Mouse (Mus musculus) cerebellum, adult 2 months (tissue): ENCODE measurements around the gene 1500011B03Rik.

Experiments used
- CTCF ChIP-seq: fragments of 200-500 bp; IDR thresholded peaks from 2 replicates; pipeline ENCODE4 v1.5.1; 2011; ENCODE audit warnings: low read depth, mild to moderate bottlenecking, control low read depth, low read length, moderate library complexity, borderline replicate concordance; ENCODE audit not compliant: insufficient read depth
- POLR2A ChIP-seq: fragments of 200-500 bp; IDR thresholded peaks from 2 replicates; pipeline ENCODE4 v1.6.1; 2011; ENCODE audit warnings: low read length, control low read depth, borderline replicate concordance; ENCODE audit not compliant: insufficient read depth

- TF ChIP-seq CTCF, result no peak
- no peak for TF ChIP-seq POLR2A
These were observed 14.0 kb downstream of the 1500011B03Rik start for GRCm38 (mm10) chr5:114809181-114809756.
